Mouse (Mus musculus): ENCODE data around the gene Ing5. TPM values are rescaled to one million over a fixed set of nuclear protein-coding genes. Genes with fewer than 3 reads are reported as not detected.

Ing5 gene
- polyA plus RNA-seq, 1 experiment from 2014 or later = 8.1 TPM

DNA sequence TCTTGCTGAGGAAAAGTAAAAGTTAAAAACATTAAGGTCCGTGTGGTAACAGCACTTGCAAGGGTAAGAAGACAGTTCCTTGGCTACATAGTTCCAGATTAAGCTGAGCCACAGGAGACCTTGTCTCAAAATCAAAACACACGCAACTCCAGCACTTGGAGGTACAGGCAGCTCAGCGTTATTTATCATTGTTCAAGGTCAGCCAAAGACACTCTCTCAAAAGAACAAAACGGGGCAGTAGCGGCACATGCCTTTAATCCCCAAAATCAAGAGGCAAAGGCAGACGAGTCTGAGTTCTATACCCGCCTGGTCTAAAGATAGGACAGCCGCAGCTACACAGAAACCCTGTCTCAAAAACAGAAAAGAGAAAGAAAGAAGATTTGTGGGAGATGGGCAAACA lies 7.9 kb upstream of the Ing5 start:
- ATAC-seq (no peak), DNase-seq (ENCODE audit: low spot score) (peak; percentile 7)
- TF ChIP-seq CTCF (IDR thresholded peaks at IDR 0.05) (no peak), EP300 (IDR thresholded peaks at IDR 0.05) (no peak)
- Histone ChIP-seq H3K27me3 (replicated peaks; ENCODE audit: insufficient read depth, low read length) (no peaks in the 10 kb centered on the region), H3K4me1 (ENCODE audit: insufficient read depth, low read depth, low read length) (no peaks in the 10 kb centered on the region), H3K4me2 (replicated peaks; ENCODE audit: low read depth, low read length) (no peak overlapping the region), H3K27ac (ENCODE audit: low read length) (no peak overlapping the region), H3K4me3 (ENCODE audit: low read depth, low read length) (no peak overlapping the region), H3K9ac (replicated peaks; ENCODE audit: low read depth) (no peak overlapping the region), H3K9me3 (ENCODE audit: low read length) (no peaks in the 10 kb centered on the region), H3K36me3 (ENCODE audit: insufficient read depth, low read length) (peaks cover 29% of the 10 kb centered on the region; the same call in 1 of the 2 replicates)
- WGBS = 77% methylated on average over 8 of the region's 8 CpGs

DNA sequence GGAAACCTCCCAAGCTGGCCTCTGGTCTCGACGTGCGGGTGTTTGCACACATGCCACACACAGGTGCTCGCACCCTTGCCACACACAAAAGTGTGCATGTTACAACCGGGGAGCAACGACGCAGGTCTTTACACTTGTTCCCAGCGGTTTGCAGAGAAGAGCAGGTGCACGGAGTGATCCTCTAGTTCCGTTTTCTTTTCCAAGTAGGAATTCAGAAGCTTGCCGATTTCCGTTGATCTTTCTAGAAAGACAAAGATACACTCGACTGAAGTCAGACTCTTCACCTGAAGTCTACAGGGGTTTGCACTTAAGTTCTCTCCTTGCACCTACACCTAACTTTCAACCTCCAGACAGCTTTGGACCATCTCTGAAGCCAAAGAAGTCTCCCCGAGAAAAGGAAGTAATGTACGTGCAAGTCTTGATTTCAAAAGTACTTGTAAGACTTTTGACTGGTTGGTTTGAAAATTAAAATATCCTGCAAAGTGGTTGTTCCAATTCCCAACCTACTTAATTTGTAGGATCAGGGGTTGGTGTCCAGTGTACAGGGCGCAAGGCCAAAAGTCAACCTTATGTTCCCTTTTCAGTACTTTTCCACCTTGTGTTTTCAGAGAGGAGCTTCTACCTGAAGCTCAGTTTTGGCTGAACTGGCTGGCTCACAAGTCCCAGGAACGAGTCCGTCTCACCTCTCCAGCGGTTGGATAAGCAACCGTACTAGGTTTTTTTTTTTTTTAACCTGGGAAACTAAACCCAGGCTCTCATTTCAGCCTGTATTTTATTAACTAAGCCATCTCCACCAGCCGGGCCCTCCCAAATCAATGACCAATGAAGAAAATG lies 2.9 kb upstream of the Ing5 start:
- H3K4me2 ChIP-seq (replicated peaks; ENCODE audit: low read depth, low read length) = peak overlapping the region; percentile 83
- peak overlapping the region; percentile 60; the same call in 1 of the 2 replicates for H3K9ac ChIP-seq (replicated peaks; ENCODE audit: low read depth)
- 66% methylated on average over 21 of the region's 21 CpGs for WGBS
- H3K36me3 ChIP-seq (ENCODE audit: insufficient read depth, low read length) = no peaks in the 10 kb centered on the region
- TF ChIP-seq EP300 (IDR thresholded peaks at IDR 0.05) = no peak
- TF ChIP-seq CTCF (IDR thresholded peaks at IDR 0.05) = no peak
- H3K27me3 ChIP-seq (replicated peaks; ENCODE audit: insufficient read depth, low read length) = no peaks in the 10 kb centered on the region
- peak overlapping the region; percentile 63 for H3K4me3 ChIP-seq (ENCODE audit: low read depth, low read length)
- ATAC-seq (no peak), DNase-seq (ENCODE audit: low spot score) (peak; percentile 5)
- H3K4me1 ChIP-seq (ENCODE audit: insufficient read depth, low read depth, low read length) = peaks cover 4% of the 10 kb centered on the region; the same call in 1 of the 2 replicates
- H3K9me3 ChIP-seq (ENCODE audit: low read length) = no peaks in the 10 kb centered on the region
- H3K27ac ChIP-seq (ENCODE audit: low read length) = peak overlapping the region; percentile 78; the same call in 1 of the 2 replicates

DNA sequence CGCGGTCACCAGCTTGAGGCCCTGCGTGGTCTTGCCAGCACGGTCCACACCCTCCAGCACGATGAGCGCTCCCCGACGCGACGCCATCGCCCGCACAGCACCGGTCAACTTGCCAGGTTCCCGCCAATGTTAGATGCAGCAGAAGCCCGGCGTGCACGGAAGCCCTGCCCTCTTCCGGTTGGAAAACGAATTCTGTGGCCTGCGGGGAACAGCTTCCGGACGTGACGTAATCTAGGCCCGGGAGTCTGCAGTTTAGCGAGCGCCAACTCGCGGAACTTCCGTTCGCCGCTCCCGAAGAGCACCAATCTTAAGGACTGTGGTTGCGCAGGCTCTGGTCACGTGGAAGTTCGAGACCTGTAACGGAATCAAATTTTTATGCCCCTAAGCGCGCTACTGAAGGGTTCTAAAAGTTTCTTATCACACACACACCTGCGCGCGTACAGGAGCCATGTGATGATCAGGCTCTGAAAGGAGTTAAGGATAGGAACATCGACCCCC lies 2.0 kb upstream of the Ing5 start, which contains the start of gene Dtymk:
Gene Dtymk (minus strand): TSS at position 194 of the 498 bp plus-strand sequence.
- Histone ChIP-seq H3K4me3 (ENCODE audit: low read depth, low read length) (peak within 1 kb of the TSS; percentile 63), H3K9ac (replicated peaks; ENCODE audit: low read depth) (peak within 1 kb of the TSS; percentile 60; the same call in 1 of the 2 replicates), H3K9me3 (ENCODE audit: low read length) (no peaks in the 10 kb centered on the region), H3K36me3 (ENCODE audit: insufficient read depth, low read length) (no peaks in the 10 kb centered on the region), H3K27ac (ENCODE audit: low read length) (peak within 1 kb of the TSS; percentile 78), H3K4me1 (ENCODE audit: insufficient read depth, low read depth, low read length) (peaks cover 4% of the 10 kb centered on the region; the same call in 1 of the 2 replicates), H3K27me3 (replicated peaks; ENCODE audit: insufficient read depth, low read length) (no peaks in the 10 kb centered on the region), H3K4me2 (replicated peaks; ENCODE audit: low read depth, low read length) (peak within 1 kb of the TSS; percentile 83)
- DNase-seq (ENCODE audit: low spot score) (peak; percentile 99), ATAC-seq (peak; percentile 60)
- peak; percentile 71 for TF ChIP-seq CTCF (IDR thresholded peaks at IDR 0.05)
- TF ChIP-seq EP300 (IDR thresholded peaks at IDR 0.05) = 0 out of 2 replicates have a peak, but pooled peaks have one; percentile 19
- 2% methylated on average over 42 of the region's 42 CpGs for WGBS

DNA sequence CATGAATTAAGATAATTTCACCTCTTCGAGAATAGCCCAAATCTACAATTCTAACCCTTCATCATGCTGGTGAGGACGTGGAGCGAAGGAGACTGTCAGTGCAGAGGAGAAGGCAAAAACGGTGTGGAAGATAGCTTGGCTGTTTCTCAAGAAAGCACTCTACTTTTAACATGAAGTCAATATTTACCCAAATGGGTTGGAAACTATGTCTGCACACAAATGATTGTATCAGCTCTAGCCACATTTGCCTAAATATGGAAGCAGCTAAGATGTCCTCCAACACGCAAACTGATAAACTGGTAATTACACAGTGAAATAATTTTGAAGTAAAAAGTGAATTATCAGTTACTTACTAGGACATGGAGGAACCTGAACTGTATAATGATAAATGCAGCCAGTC lies 994 bp upstream of the Ing5 start:
- H3K4me2 ChIP-seq (replicated peaks; ENCODE audit: low read depth, low read length) = peak overlapping the region; percentile 85; the same call in 1 of the 2 replicates
- ATAC-seq (no peak), DNase-seq (ENCODE audit: low spot score) (peak; percentile 21)
- H3K36me3 ChIP-seq (ENCODE audit: insufficient read depth, low read length) = no peaks in the 10 kb centered on the region
- 63% methylated on average over 5 of the region's 5 CpGs for WGBS
- TF ChIP-seq EP300 (IDR thresholded peaks at IDR 0.05) (no peak), CTCF (IDR thresholded peaks at IDR 0.05) (no peak)
- peaks cover 4% of the 10 kb centered on the region; the same call in 1 of the 2 replicates for H3K4me1 ChIP-seq (ENCODE audit: insufficient read depth, low read depth, low read length)
- no peak overlapping the region for H3K4me3 ChIP-seq (ENCODE audit: low read depth, low read length)
- H3K9ac ChIP-seq (replicated peaks; ENCODE audit: low read depth) = no peak overlapping the region
- no peaks in the 10 kb centered on the region for H3K9me3 ChIP-seq (ENCODE audit: low read length)
- no peak overlapping the region for H3K27ac ChIP-seq (ENCODE audit: low read length)
- no peaks in the 10 kb centered on the region for H3K27me3 ChIP-seq (replicated peaks; ENCODE audit: insufficient read depth, low read length)

DNA sequence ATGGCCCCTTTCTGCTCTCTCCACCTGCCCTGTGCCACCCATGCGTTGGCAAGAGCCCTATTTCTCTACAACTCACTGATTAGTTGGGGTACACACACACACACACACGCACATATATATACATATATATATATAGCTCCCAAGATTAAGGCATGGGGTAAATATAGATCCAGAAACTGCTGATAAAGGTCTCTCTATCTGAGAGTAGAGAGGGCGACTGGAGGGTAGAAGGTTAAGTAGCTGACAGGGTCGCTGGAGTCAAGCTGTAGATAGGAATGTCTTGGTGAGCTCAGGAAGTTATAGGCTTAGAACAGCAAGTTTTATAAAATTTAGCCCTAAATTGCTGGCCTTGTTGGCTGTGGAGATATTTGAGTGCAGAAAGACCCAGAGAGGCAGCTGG lies 1.1 kb downstream of the Ing5 start:
- 55% methylated on average over 4 of the region's 4 CpGs for WGBS
- DNase-seq (ENCODE audit: low spot score) (no peak), ATAC-seq (no peak)
- TF ChIP-seq CTCF (IDR thresholded peaks at IDR 0.05) = no peak
- Histone ChIP-seq H3K27me3 (replicated peaks; ENCODE audit: insufficient read depth, low read length) (no peaks in the 10 kb centered on the region), H3K4me3 (ENCODE audit: low read depth, low read length) (peak overlapping the region; percentile 83; the same call in 1 of the 2 replicates), H3K9ac (replicated peaks; ENCODE audit: low read depth) (no peak overlapping the region), H3K27ac (ENCODE audit: low read length) (no peak overlapping the region), H3K9me3 (ENCODE audit: low read length) (no peaks in the 10 kb centered on the region), H3K4me1 (ENCODE audit: insufficient read depth, low read depth, low read length) (peaks cover 4% of the 10 kb centered on the region; the same call in 1 of the 2 replicates), H3K4me2 (replicated peaks; ENCODE audit: low read depth, low read length) (peak overlapping the region; percentile 85), H3K36me3 (ENCODE audit: insufficient read depth, low read length) (peaks cover 4% of the 10 kb centered on the region; the same call in 1 of the 2 replicates)

DNA sequence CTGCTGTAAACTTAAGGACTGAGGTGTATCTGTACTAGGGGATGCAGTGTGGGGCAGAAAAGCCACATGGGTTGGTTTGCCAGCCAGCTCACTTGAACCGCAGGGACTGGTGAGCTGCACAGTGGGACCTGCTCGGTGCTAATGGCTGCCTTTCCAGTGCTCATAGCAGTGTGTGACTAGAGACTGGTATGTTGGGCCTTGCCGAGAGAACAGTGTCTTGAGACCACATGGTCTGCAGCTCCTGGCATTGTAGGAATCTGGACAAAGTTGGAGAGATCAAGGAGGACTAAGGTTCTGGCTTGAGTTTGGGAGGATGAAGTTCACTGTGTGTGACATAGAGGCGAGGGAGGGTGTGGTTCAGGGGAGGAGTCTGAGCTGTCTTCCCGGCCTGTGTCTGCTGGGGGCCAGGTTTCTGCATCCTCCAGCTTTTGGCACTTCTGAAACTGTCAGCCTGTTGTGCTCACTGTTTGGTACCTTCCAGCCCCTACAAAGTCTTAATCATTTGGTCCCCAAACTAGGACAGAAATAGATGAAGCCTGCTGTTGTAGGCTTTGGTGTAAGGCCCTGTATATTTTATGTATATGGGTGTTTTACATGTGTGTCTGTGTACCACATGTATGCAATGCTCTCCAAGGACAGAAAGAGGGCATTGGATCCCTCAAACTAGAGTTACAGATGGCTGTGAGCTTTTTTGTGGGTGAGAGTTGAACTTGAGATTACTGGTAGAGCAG lies 1.6 kb downstream of the Ing5 start:
- H3K27ac ChIP-seq (ENCODE audit: low read length) = no peak overlapping the region
- H3K27me3 ChIP-seq (replicated peaks; ENCODE audit: insufficient read depth, low read length) = no peaks in the 10 kb centered on the region
- H3K4me2 ChIP-seq (replicated peaks; ENCODE audit: low read depth, low read length) = no peak overlapping the region
- H3K9ac ChIP-seq (replicated peaks; ENCODE audit: low read depth) = no peak overlapping the region
- H3K36me3 ChIP-seq (ENCODE audit: insufficient read depth, low read length) = peaks cover 5% of the 10 kb centered on the region; the same call in 1 of the 2 replicates
- peaks cover 4% of the 10 kb centered on the region; the same call in 1 of the 2 replicates for H3K4me1 ChIP-seq (ENCODE audit: insufficient read depth, low read depth, low read length)
- no peak overlapping the region for H3K4me3 ChIP-seq (ENCODE audit: low read depth, low read length)
- ATAC-seq (no peak), DNase-seq (ENCODE audit: low spot score) (no peak)
- no peak for TF ChIP-seq EP300 (IDR thresholded peaks at IDR 0.05)
- no peak for TF ChIP-seq CTCF (IDR thresholded peaks at IDR 0.05)
- no peaks in the 10 kb centered on the region for H3K9me3 ChIP-seq (ENCODE audit: low read length)
- WGBS = 61% methylated on average over 5 of the region's 5 CpGs
